Mouse (Mus musculus): ENCODE results near the gene Lep.

- TF ChIP-seq CTCF (IDR thresholded peaks at IDR 0.05; ENCODE audit: extremely low read depth, insufficient read length, insufficient replicate concordance, low read depth, low read length), result no peak
- TF ChIP-seq POLR2A (IDR thresholded peaks at IDR 0.05; ENCODE audit: low read depth, low read length), result no peak
These were observed 21.9 kb downstream of the Lep start for GRCm38 (mm10) chr6:29081826-29082363.

Data from small intestine, adult 2 months (tissue).